Mouse (Mus musculus) urinary bladder, postnatal 4 days (tissue): Measurements from ENCODE around the gene Sqstm1.

Experiments
- DNase-seq, 2 experiments: peaks; one replicate each; pipeline ENCODE4 v3.0.0; 2021 to 2022; ENCODE audit warnings: low spot score in 2 of 2

Sqstm1 gene

GRCm38 (mm10) chr11:50230481-50231304 lies 20.1 kb upstream of the Sqstm1 start:
- DNase-seq = no peak

GRCm38 (mm10) chr11:50229252-50229910 lies 18.8 kb upstream of the Sqstm1 start:
- DNase-seq = no peak

- no peak for DNase-seq
These were observed 18.1 kb upstream of the Sqstm1 start for GRCm38 (mm10) chr11:50228772-50229171.

- DNase-seq = no peak
These were observed 17.1 kb upstream of the Sqstm1 start for GRCm38 (mm10) chr11:50227736-50228135.

GRCm38 (mm10) chr11:50227226-50227625 lies 16.6 kb upstream of the Sqstm1 start:
- DNase-seq = no peak

GRCm38 (mm10) chr11:50226406-50226805 lies 15.8 kb upstream of the Sqstm1 start:
- no peak for DNase-seq

- DNase-seq = no peak
These were observed 15.2 kb upstream of the Sqstm1 start for GRCm38 (mm10) chr11:50225611-50226378.

- peak; percentile 81 to 85 for DNase-seq
These were observed 14.3 kb upstream of the Sqstm1 start for GRCm38 (mm10) chr11:50224671-50225530.

- DNase-seq = no peak
These were observed 13.4 kb upstream of the Sqstm1 start for GRCm38 (mm10) chr11:50223783-50224662.

GRCm38 (mm10) chr11:50222559-50223276 lies 12.1 kb upstream of the Sqstm1 start:
- DNase-seq = no peak

GRCm38 (mm10) chr11:50219833-50220232 lies 9.2 kb upstream of the Sqstm1 start:
- DNase-seq = no peak

GRCm38 (mm10) chr11:50217811-50218210 lies 7.2 kb upstream of the Sqstm1 start:
- no peak for DNase-seq

- DNase-seq = no peak
These were observed 6.2 kb upstream of the Sqstm1 start for GRCm38 (mm10) chr11:50216724-50217366.

- DNase-seq = peak in 1 of 2 experiments; percentile 18
These were observed 5.0 kb upstream of the Sqstm1 start for GRCm38 (mm10) chr11:50215633-50216032.

- DNase-seq = no peak
These were observed 4.0 kb upstream of the Sqstm1 start for GRCm38 (mm10) chr11:50214631-50215030.

GRCm38 (mm10) chr11:50212848-50213758 lies 2.5 kb upstream of the Sqstm1 start:
- peak in 1 of 2 experiments; percentile 72 for DNase-seq

- no peak for DNase-seq
These were observed 1.6 kb upstream of the Sqstm1 start for GRCm38 (mm10) chr11:50212060-50212739.
